Mouse (Mus musculus): Measurements from ENCODE around the gene Braf.

DNA sequence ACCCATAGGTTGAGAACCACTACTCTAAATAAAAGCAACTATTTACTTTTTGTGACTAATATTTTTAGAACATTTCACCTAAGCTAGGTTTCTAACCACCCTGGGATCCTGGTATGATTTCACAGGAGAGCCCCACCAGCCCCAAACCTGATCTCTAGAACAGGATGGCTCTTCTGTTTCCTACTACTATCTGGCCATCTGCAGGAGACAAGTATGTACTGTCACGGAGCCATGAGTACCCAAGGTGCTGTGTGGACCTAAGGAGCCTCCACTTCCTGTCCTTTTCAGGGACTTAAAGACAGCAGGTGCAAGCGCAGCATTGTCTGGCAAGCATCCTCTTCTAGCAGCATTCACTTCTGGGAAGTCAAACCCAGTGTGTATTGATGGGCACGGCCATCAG, 123.4 kb downstream of the Braf start:
- TF ChIP-seq CTCF (IDR thresholded peaks at IDR 0.05; ENCODE audit: low read depth) (no peak), EP300 (IDR thresholded peaks at IDR 0.05; ENCODE audit: low read depth) (no peak)
